Comparison of ENCODE assay signal across 37 mouse cellular contexts in genomic region chr13:56199506-56199905, GRCm38 (mm10). TPM values are rescaled to one million over a fixed set of nuclear protein-coding genes. Genes with fewer than 3 reads are reported as not detected.
A peak's percentile ranks its signal among the peaks of the same experiment; 100 is the strongest.
DNase-seq lines count a peak whose midpoint lies in the region; ATAC-seq and TF ChIP-seq lines count a peak whose summit lies in the region.
"Had no signal": no experiment of that assay in that cellular context is flagged by ENCODE, and none has a peak within 500 bp of the region (broad histone marks: within the 10 kb centered on the region; RNA-seq: fewer than 3 reads in every experiment).

No protein-coding gene starts in this region.

- H3K27me3 ChIP-seq in midbrain, embryonic 10.5 days (ENCODE audit: low read depth, poor library complexity, severe bottlenecking): peaks cover 78% of the 10 kb centered on the region
- peaks cover 69% of the 10 kb centered on the region for H3K27me3 ChIP-seq in midbrain, embryonic 13.5 days
- H3K27me3 ChIP-seq in forebrain, embryonic 13.5 days: peaks cover 22% of the 10 kb centered on the region
- H3K27me3 ChIP-seq: stomach, embryonic 15.5 days had no signal

- no peaks in the 10 kb centered on the region for H3K36me3 ChIP-seq in midbrain, embryonic 10.5 days
- H3K36me3 ChIP-seq in midbrain, embryonic 13.5 days: no peaks in the 10 kb centered on the region
- H3K36me3 ChIP-seq in forebrain, embryonic 13.5 days (ENCODE audit: poor library complexity, severe bottlenecking): no peaks in the 10 kb centered on the region
- H3K36me3 ChIP-seq: embryonic facial prominence, embryonic 10.5 days; embryonic facial prominence, embryonic 15.5 days; G1E; neural tube, embryonic 15.5 days; stomach, embryonic 15.5 days had no signal

- H3K9ac ChIP-seq in midbrain, embryonic 13.5 days (replicated peaks): no peak overlapping the region
- H3K9ac ChIP-seq in forebrain, embryonic 13.5 days: peak overlapping the region; percentile 27; the same call in 1 of the 2 replicates
- H3K9ac ChIP-seq: embryonic facial prominence, embryonic 15.5 days; liver, embryonic 14.5 days; neural tube, embryonic 15.5 days; stomach, embryonic 15.5 days had no signal

- WGBS in midbrain, embryonic 10.5 days: 62% methylated on average over 8 of the region's 8 CpGs
- WGBS in midbrain, embryonic 13.5 days: 31% methylated on average over 8 of the region's 8 CpGs
- 16% methylated on average over 8 of the region's 8 CpGs for WGBS in forebrain, embryonic 13.5 days

- intact Hi-C loops in left cerebral cortex, adult 2 months (cut with DNase I): no loop called here

- ATAC-seq in midbrain, embryonic 13.5 days: no peak
- ATAC-seq in forebrain, embryonic 13.5 days: peak; percentile 75
- ATAC-seq: intestine, postnatal 0 days had no signal

- peaks cover 41% of the 10 kb centered on the region for H3K4me1 ChIP-seq in midbrain, embryonic 10.5 days
- peaks cover 12% of the 10 kb centered on the region for H3K4me1 ChIP-seq in midbrain, embryonic 13.5 days (replicated peaks)
- peaks cover 22% of the 10 kb centered on the region for H3K4me1 ChIP-seq in forebrain, embryonic 13.5 days
- H3K4me1 ChIP-seq: stomach, embryonic 15.5 days had no signal

- no peak overlapping the region for H3K4me2 ChIP-seq in midbrain, embryonic 13.5 days (replicated peaks)
- H3K4me2 ChIP-seq in forebrain, embryonic 13.5 days: no peak overlapping the region
- H3K4me2 ChIP-seq: embryonic facial prominence, embryonic 15.5 days; heart, embryonic 11.5 days; neural tube, embryonic 15.5 days; stomach, embryonic 15.5 days had no signal

- TF ChIP-seq CTCF in left cerebral cortex, adult 2 months (IDR thresholded peaks at IDR 0.05): no peak

- peak; percentile 8 for DNase-seq in embryo, embryonic 11 days
- no peak for DNase-seq in embryo, embryonic 9.5 days (ENCODE audit: extremely low spot score)
- DNase-seq in midbrain, embryonic 10.5 days (ENCODE audit: low spot score): no peak
- peak; percentile 18 for DNase-seq in R1 (ENCODE audit: low read depth, low spot score)
- DNase-seq in right cerebral cortex, adult 2 months (ENCODE audit: low spot score in 2 of 2): no peak
- DNase-seq in left cerebral cortex, adult 2 months (ENCODE audit: extremely low spot score in 1 of 2, low spot score in 2 of 2): no peak
- DNase-seq: adrenal gland, postnatal 14 days; cerebellum, adult 11-12 months; cerebellum, postnatal 10 days; gastrocnemius, adult 2 months; gastrocnemius, postnatal 36 days; heart, adult 18-20 months; heart, postnatal 4 days; kidney, adult 9 months; kidney, postnatal 10 days; layer of hippocampus, postnatal 36 days; liver; lung, adult 2 months; lung, postnatal 10 days; retina, postnatal 1 day; right cerebral cortex, postnatal 25 days had no signal

- peak overlapping the region; percentile 69 for H3K27ac ChIP-seq in midbrain, embryonic 10.5 days (replicated peaks)
- H3K27ac ChIP-seq in midbrain, embryonic 13.5 days: no peak overlapping the region
- peak overlapping the region; percentile 76 for H3K27ac ChIP-seq in forebrain, embryonic 13.5 days
- H3K27ac ChIP-seq in left cerebral cortex, adult 2 months: no peak overlapping the region
- H3K27ac ChIP-seq: embryonic facial prominence, embryonic 10.5 days; embryonic facial prominence, embryonic 15.5 days; gastrocnemius, adult 2 months; liver, embryonic 14.5 days; neural tube, embryonic 15.5 days; stomach, embryonic 15.5 days had no signal

- H3K4me3 ChIP-seq in midbrain, embryonic 10.5 days: no peak overlapping the region
- no peak overlapping the region for H3K4me3 ChIP-seq in midbrain, embryonic 13.5 days (replicated peaks)
- no peak overlapping the region for H3K4me3 ChIP-seq in forebrain, embryonic 13.5 days
- H3K4me3 ChIP-seq in left cerebral cortex, adult 2 months: no peak overlapping the region
- H3K4me3 ChIP-seq: embryonic facial prominence, embryonic 10.5 days; embryonic facial prominence, embryonic 15.5 days; gastrocnemius, adult 2 months; neural tube, embryonic 15.5 days; stomach, embryonic 15.5 days had no signal

- no peaks in the 10 kb centered on the region; the same call in 1 of the 2 replicates for H3K9me3 ChIP-seq in midbrain, embryonic 10.5 days (replicated peaks)
- H3K9me3 ChIP-seq in midbrain, embryonic 13.5 days: no peaks in the 10 kb centered on the region
- no peaks in the 10 kb centered on the region for H3K9me3 ChIP-seq in forebrain, embryonic 13.5 days (replicated peaks)
- H3K9me3 ChIP-seq: embryonic facial prominence, embryonic 10.5 days; embryonic facial prominence, embryonic 15.5 days; G1E; neural tube, embryonic 15.5 days; stomach, embryonic 15.5 days had no signal

RNA-seq across cellular contexts. Expression of gene Tifab, which starts 20.8 kb away (rescaled TPM):
- 1.4 and 1.6 TPM in 2 replicates for polyA plus RNA-seq in midbrain, embryonic 10.5 days (2016; fragmentation: Nextera tagmentation; extraction: Ambion mirVana)
- 0.61 and 0.90 TPM in 2 replicates for polyA plus RNA-seq in midbrain, embryonic 13.5 days (2015; fragmentation: Nextera tagmentation; extraction: Ambion mirVana)
- polyA plus RNA-seq in forebrain, embryonic 13.5 days (2015; fragmentation: Nextera tagmentation; extraction: Ambion mirVana): 0.52 and 0.53 TPM in 2 replicates
- 1 to 10 TPM; 1.7 to 2.0 TPM for total RNA-seq in left cerebral cortex, adult 2 months (2021)
- polyA plus RNA-seq: C2C12, G1E had no signal

RNA-seq across cellular contexts. Expression of gene Neurog1, which starts 52.5 kb away (rescaled TPM):
- polyA plus RNA-seq in midbrain, embryonic 10.5 days (2016; fragmentation: Nextera tagmentation; extraction: Ambion mirVana): 33.7 and 34.4 TPM in 2 replicates
- 12.0 and 15.8 TPM in 2 replicates for polyA plus RNA-seq in midbrain, embryonic 13.5 days (2015; fragmentation: Nextera tagmentation; extraction: Ambion mirVana)
- polyA plus RNA-seq in forebrain, embryonic 13.5 days (2015; fragmentation: Nextera tagmentation; extraction: Ambion mirVana): 13.0 and 13.1 TPM in 2 replicates
- total RNA-seq in left cerebral cortex, adult 2 months (2021): not detected
- total RNA-seq: adrenal gland, postnatal 14 days; common myeloid progenitor, adult 5-6 weeks; gastrocnemius, adult 2 months; gastrocnemius, postnatal 36 days; heart, adult 18-20 months; heart, postnatal 4 days; left cerebral cortex, postnatal 10 days had no signal
- polyA plus RNA-seq: C2C12; G1E; heart, embryonic 16.5 days; intestine, postnatal 0 days; large intestine, adult 2 months; limb, embryonic 11.5 days; liver, embryonic 14.5 days; lung, adult 2 months; stomach, embryonic 15.5 days had no signal

Comparison
In these comparisons a context has a peak if more than half of its experiments do, and no peak if none do; other contexts are left out.
1. DNase-seq: peak in embryo, embryonic 11 days (single experiment) and R1 (single experiment); none in embryo, embryonic 9.5 days (single experiment), midbrain, embryonic 10.5 days (single experiment), right cerebral cortex, adult 2 months (0 of 2) and left cerebral cortex, adult 2 months (0 of 2).
2. H3K27ac ChIP-seq: peak in midbrain, embryonic 10.5 days (single experiment) and forebrain, embryonic 13.5 days (single experiment); none in midbrain, embryonic 13.5 days (single experiment) and left cerebral cortex, adult 2 months (single experiment).